Mouse (Mus musculus) adipocyte (in vitro differentiated cells): ENCODE data around the gene Esp38.
"Not testable (repeated sequence)": the region's sequence is repeated elsewhere in the genome, so short reads cannot be mapped to it uniquely, and the experiment has no call there.

Source experiments
- DNase-seq: peaks from one replicate; pipeline ENCODE4 v3.0.0-alpha.2; 2016; ENCODE audit warnings: low spot score

Esp38 gene

GRCm38 (mm10) chr17:39950220-39950619 is at the start of gene Esp38:
Esp38 (plus strand) TSS chr17:39950520.
- DNase-seq: no peak

- not testable (repeated sequence) for DNase-seq
These were observed 47.3 kb upstream of the Esp38 start for GRCm38 (mm10) chr17:39902928-39903545.
